Mouse (Mus musculus): ENCODE data around the gene Gm42906. TPM values are rescaled to one million over a fixed set of nuclear protein-coding genes. Genes with fewer than 3 reads are reported as not detected.

The Gm42906 gene
- polyA plus RNA-seq, 1 experiment = not detected

GRCm38 (mm10) chr5:151223696-151224366 lies 204.1 kb downstream of the Gm42906 start:
- Histone ChIP-seq H3K27me3 (ENCODE audit: control insufficient read depth, insufficient read depth, low read length) (no peaks in the 10 kb centered on the region), H3K36me3 (ENCODE audit: control insufficient read depth, insufficient read depth, low read length) (no peaks in the 10 kb centered on the region), H3K4me1 (ENCODE audit: control insufficient read depth, insufficient read depth, insufficient read length, low read length) (no peaks in the 10 kb centered on the region), H3K4me3 (ENCODE audit: low read depth, low read length) (no peak overlapping the region), H3K27ac (ENCODE audit: insufficient read depth, low read depth, low read length) (no peak overlapping the region)
- TF ChIP-seq POLR2A (IDR thresholded peaks at IDR 0.05; ENCODE audit: low read depth, low read length) (no peak), CTCF (IDR thresholded peaks at IDR 0.05; ENCODE audit: extremely low read depth, insufficient read length, insufficient replicate concordance, low read depth, low read length) (no peak)
- 85% methylated on average over 4 of the region's 4 CpGs for WGBS

GRCm38 (mm10) chr5:151222791-151223190 lies 205.2 kb downstream of the Gm42906 start:
- 97% methylated on average over 1 of the region's 1 CpGs for WGBS
- Histone ChIP-seq H3K27me3 (ENCODE audit: control insufficient read depth, insufficient read depth, low read length) (no peaks in the 10 kb centered on the region), H3K36me3 (ENCODE audit: control insufficient read depth, insufficient read depth, low read length) (no peaks in the 10 kb centered on the region), H3K4me1 (ENCODE audit: control insufficient read depth, insufficient read depth, insufficient read length, low read length) (no peaks in the 10 kb centered on the region), H3K4me3 (ENCODE audit: low read depth, low read length) (no peak overlapping the region), H3K27ac (ENCODE audit: insufficient read depth, low read depth, low read length) (no peak overlapping the region)
- TF ChIP-seq CTCF (IDR thresholded peaks at IDR 0.05; ENCODE audit: extremely low read depth, insufficient read length, insufficient replicate concordance, low read depth, low read length) (no peak), POLR2A (IDR thresholded peaks at IDR 0.05; ENCODE audit: low read depth, low read length) (no peak)

GRCm38 (mm10) chr5:151218689-151219115 lies 209.3 kb downstream of the Gm42906 start:
- no peak overlapping the region for H3K27ac ChIP-seq (ENCODE audit: insufficient read depth, low read depth, low read length)
- no peak overlapping the region for H3K4me3 ChIP-seq (ENCODE audit: low read depth, low read length)
- 82% methylated on average over 6 of the region's 6 CpGs for WGBS
- no peaks in the 10 kb centered on the region for H3K27me3 ChIP-seq (ENCODE audit: control insufficient read depth, insufficient read depth, low read length)
- no peaks in the 10 kb centered on the region for H3K4me1 ChIP-seq (ENCODE audit: control insufficient read depth, insufficient read depth, insufficient read length, low read length)
- TF ChIP-seq POLR2A (IDR thresholded peaks at IDR 0.05; ENCODE audit: low read depth, low read length) = no peak
- TF ChIP-seq CTCF (IDR thresholded peaks at IDR 0.05; ENCODE audit: extremely low read depth, insufficient read length, insufficient replicate concordance, low read depth, low read length) = no peak
- H3K36me3 ChIP-seq (ENCODE audit: control insufficient read depth, insufficient read depth, low read length) = no peaks in the 10 kb centered on the region; the same call in 1 of the 2 replicates

DNA sequence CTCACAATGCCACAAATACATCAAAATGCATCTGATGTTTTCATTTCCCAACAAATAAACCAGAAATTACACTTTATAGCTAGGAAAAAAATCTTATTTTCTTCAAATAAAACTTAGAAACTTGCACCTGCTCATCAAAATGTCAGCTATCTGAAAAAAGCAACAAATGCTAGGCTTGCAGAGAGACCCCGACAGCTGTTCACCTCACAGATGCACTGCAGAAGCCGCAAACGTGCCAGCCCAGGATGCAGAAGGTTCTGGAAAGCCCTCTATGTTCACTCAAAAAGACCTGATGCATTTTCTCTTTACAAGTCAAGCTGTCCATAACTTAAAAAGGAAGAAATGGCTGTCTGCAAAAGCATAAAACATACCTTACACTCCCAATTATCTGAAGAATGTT lies 214.9 kb downstream of the Gm42906 start:
- WGBS = 92% methylated on average over 3 of the region's 3 CpGs
- no peaks in the 10 kb centered on the region for H3K27me3 ChIP-seq (ENCODE audit: control insufficient read depth, insufficient read depth, low read length)
- TF ChIP-seq POLR2A (IDR thresholded peaks at IDR 0.05; ENCODE audit: low read depth, low read length) (no peak), CTCF (IDR thresholded peaks at IDR 0.05; ENCODE audit: extremely low read depth, insufficient read length, insufficient replicate concordance, low read depth, low read length) (no peak)
- H3K4me3 ChIP-seq (ENCODE audit: low read depth, low read length) = no peak overlapping the region
- no peak overlapping the region for H3K27ac ChIP-seq (ENCODE audit: insufficient read depth, low read depth, low read length)
- no peaks in the 10 kb centered on the region for H3K4me1 ChIP-seq (ENCODE audit: control insufficient read depth, insufficient read depth, insufficient read length, low read length)
- no peaks in the 10 kb centered on the region; the same call in 1 of the 2 replicates for H3K36me3 ChIP-seq (ENCODE audit: control insufficient read depth, insufficient read depth, low read length)

GRCm38 (mm10) chr5:151210869-151211268 lies 217.1 kb downstream of the Gm42906 start:
- Histone ChIP-seq H3K4me3 (ENCODE audit: low read depth, low read length) (no peak overlapping the region), H3K27me3 (ENCODE audit: control insufficient read depth, insufficient read depth, low read length) (no peaks in the 10 kb centered on the region), H3K36me3 (ENCODE audit: control insufficient read depth, insufficient read depth, low read length) (no peaks in the 10 kb centered on the region; the same call in 1 of the 2 replicates), H3K4me1 (ENCODE audit: control insufficient read depth, insufficient read depth, insufficient read length, low read length) (no peaks in the 10 kb centered on the region), H3K27ac (ENCODE audit: insufficient read depth, low read depth, low read length) (no peak overlapping the region)
- 85% methylated on average over 1 of the region's 1 CpGs for WGBS
- TF ChIP-seq CTCF (IDR thresholded peaks at IDR 0.05; ENCODE audit: extremely low read depth, insufficient read length, insufficient replicate concordance, low read depth, low read length) (no peak), POLR2A (IDR thresholded peaks at IDR 0.05; ENCODE audit: low read depth, low read length) (no peak)

- 84% methylated on average over 2 of the region's 2 CpGs for WGBS
- H3K27me3 ChIP-seq (ENCODE audit: control insufficient read depth, insufficient read depth, low read length) = no peaks in the 10 kb centered on the region
- no peaks in the 10 kb centered on the region; the same call in 1 of the 2 replicates for H3K36me3 ChIP-seq (ENCODE audit: control insufficient read depth, insufficient read depth, low read length)
- H3K4me1 ChIP-seq (ENCODE audit: control insufficient read depth, insufficient read depth, insufficient read length, low read length) = no peaks in the 10 kb centered on the region
- H3K27ac ChIP-seq (ENCODE audit: insufficient read depth, low read depth, low read length) = no peak overlapping the region
- no peak overlapping the region for H3K4me3 ChIP-seq (ENCODE audit: low read depth, low read length)
- TF ChIP-seq POLR2A (IDR thresholded peaks at IDR 0.05; ENCODE audit: low read depth, low read length) (no peak), CTCF (IDR thresholded peaks at IDR 0.05; ENCODE audit: extremely low read depth, insufficient read length, insufficient replicate concordance, low read depth, low read length) (no peak)
Observed at GRCm38 (mm10) chr5:151210060-151210459, 217.9 kb downstream of the Gm42906 start.

DNA sequence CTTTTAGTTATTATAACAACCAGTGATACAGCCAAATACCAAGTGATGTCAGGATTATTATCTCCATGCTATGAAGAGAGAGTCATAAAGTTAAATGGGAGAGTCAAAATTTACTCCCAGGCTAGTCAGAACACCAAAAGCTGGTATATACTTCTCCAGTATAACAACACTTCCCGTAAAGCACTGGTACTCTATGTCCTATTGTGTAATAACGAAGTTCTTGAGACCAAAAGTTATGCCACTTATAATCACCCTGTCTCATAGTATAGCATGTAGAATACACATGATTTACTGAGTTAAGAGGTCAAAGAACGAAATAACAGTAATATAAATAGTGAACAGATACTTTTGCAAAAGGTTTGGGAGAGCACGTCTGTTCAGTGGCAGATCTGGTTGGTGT lies 222.9 kb downstream of the Gm42906 start:
- TF ChIP-seq POLR2A (IDR thresholded peaks at IDR 0.05; ENCODE audit: low read depth, low read length) (no peak), CTCF (IDR thresholded peaks at IDR 0.05; ENCODE audit: extremely low read depth, insufficient read length, insufficient replicate concordance, low read depth, low read length) (no peak)
- Histone ChIP-seq H3K27ac (ENCODE audit: insufficient read depth, low read depth, low read length) (no peak overlapping the region), H3K4me1 (ENCODE audit: control insufficient read depth, insufficient read depth, insufficient read length, low read length) (peaks cover 2% of the 10 kb centered on the region; the same call in 1 of the 2 replicates), H3K4me3 (ENCODE audit: low read depth, low read length) (no peak overlapping the region), H3K36me3 (ENCODE audit: control insufficient read depth, insufficient read depth, low read length) (no peaks in the 10 kb centered on the region), H3K27me3 (ENCODE audit: control insufficient read depth, insufficient read depth, low read length) (no peaks in the 10 kb centered on the region)
- 50% methylated on average over 4 of the region's 4 CpGs for WGBS
